Mouse (Mus musculus): ENCODE measurements around the gene Parp14. TPM values are rescaled to one million over a fixed set of nuclear protein-coding genes. Genes with fewer than 3 reads are reported as not detected.
A peak's percentile ranks its signal among the peaks of the same experiment; 100 is the strongest.

Gene Parp14
- total and polyA plus RNA-seq, 3 experiments, result 1.2 to 1.5 TPM; not detected in 1

DNA sequence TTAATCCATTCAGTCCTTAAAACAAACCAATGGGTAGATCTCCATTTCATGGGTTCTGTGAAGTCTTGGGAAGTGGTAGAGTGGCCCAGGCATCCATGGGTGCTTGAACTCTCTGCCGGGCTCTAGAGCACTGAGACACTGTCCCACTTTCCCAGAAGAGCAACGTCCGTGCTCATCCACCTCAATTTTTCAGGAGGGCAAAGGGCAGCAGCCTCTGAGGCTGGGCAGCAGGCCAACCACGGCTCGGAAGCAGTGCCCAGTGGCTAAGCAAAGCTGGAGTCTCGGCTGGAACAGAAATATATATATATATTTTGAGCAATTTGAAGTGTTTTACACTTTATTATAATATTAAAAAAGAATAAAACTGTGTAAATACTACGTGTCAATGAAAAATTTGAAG is 35.5 kb upstream of the Parp14 start:
- Histone ChIP-seq H3K27ac (ENCODE audit: control insufficient read depth, low read depth, low read length) (no peak overlapping the region), H3K27me3 (ENCODE audit: control insufficient read depth in 1 of 2, insufficient read depth in 2 of 2, low read length in 2 of 2) (no peaks in the 10 kb centered on the region), H3K79me2 (ENCODE audit: control insufficient read depth, insufficient read depth, low read length, poor library complexity) (no peaks in the 10 kb centered on the region), H3K9ac (ENCODE audit: control insufficient read depth, low read depth, low read length, poor library complexity, severe bottlenecking) (no peak overlapping the region), H3K4me1 (ENCODE audit: control insufficient read depth in 1 of 2, insufficient read depth in 2 of 2, low read length in 2 of 2) (peaks cover 2 to 15% of the 10 kb centered on the region in 2 experiments; a peak in 2 of 4 replicates), H3K36me3 (ENCODE audit: control insufficient read depth in 1 of 2, insufficient read depth in 2 of 2, low read length in 2 of 2) (peaks cover 0 to 16% of the 10 kb centered on the region in 2 experiments; a peak in 2 of 4 replicates), H3K9me3 (replicated peaks; ENCODE audit: insufficient read depth, low read length) (no peaks in the 10 kb centered on the region), H3K4me3 (ENCODE audit: control insufficient read depth in 1 of 2, insufficient read depth in 1 of 2, low read depth in 2 of 2, low read length in 2 of 2) (no peak overlapping the region)
- no peak for TF ChIP-seq CHD2 (IDR thresholded peaks at IDR 0.05; ENCODE audit: low read length)
- TF ChIP-seq MYB (IDR thresholded peaks at IDR 0.05; ENCODE audit: low read depth, low read length), result no peak
- TF ChIP-seq SIN3A (IDR thresholded peaks at IDR 0.05; ENCODE audit: low read length), result no peak
- TF ChIP-seq ZKSCAN1 (IDR thresholded peaks at IDR 0.05; ENCODE audit: low read depth, low read length), result no peak
- no peak for TF ChIP-seq ZMIZ1 (IDR thresholded peaks at IDR 0.05; ENCODE audit: low read depth, low read length)
- TF ChIP-seq ZNF384 (IDR thresholded peaks at IDR 0.05; ENCODE audit: low read depth, low read length), result no peak
- no peak for TF ChIP-seq EP300 (IDR thresholded peaks at IDR 0.05; ENCODE audit: low read depth in 1 of 2, low read length in 2 of 2)
- no peak for TF ChIP-seq POLR2AphosphoS5 (IDR thresholded peaks at IDR 0.05; ENCODE audit: borderline replicate concordance, low read depth, low read length)
- TF ChIP-seq USF2 (IDR thresholded peaks at IDR 0.05; ENCODE audit: borderline replicate concordance in 1 of 2, insufficient read depth in 1 of 2, low read depth in 1 of 2, low read length in 2 of 2), result no peak
- TF ChIP-seq SMC3 (IDR thresholded peaks at IDR 0.05; ENCODE audit: low read depth, low read length), result no peak
- TF ChIP-seq CTCF (IDR thresholded peaks at IDR 0.05 in 2 of 3, conservative IDR thresholded peaks at IDR 0.05 in 1 of 3; ENCODE audit: control insufficient read depth in 1 of 3, insufficient read depth in 1 of 3, low read depth in 2 of 3, low read length in 3 of 3, poor library complexity in 1 of 3, severe bottlenecking in 1 of 3), result no peak
- TF ChIP-seq RAD21 (IDR thresholded peaks at IDR 0.05; ENCODE audit: low read depth, low read length), result no peak
- no peak for TF ChIP-seq ETS1 (IDR thresholded peaks at IDR 0.05; ENCODE audit: low read depth, low read length)
- TF ChIP-seq MAX (IDR thresholded peaks at IDR 0.05; ENCODE audit: low read length), result no peak
- no peak for TF ChIP-seq POLR2A (IDR thresholded peaks at IDR 0.05; ENCODE audit: control insufficient read depth in 1 of 2, insufficient read depth in 1 of 2, low read depth in 1 of 2, low read length in 2 of 2, poor library complexity in 1 of 2)
- TF ChIP-seq ZC3H11A (IDR thresholded peaks at IDR 0.05; ENCODE audit: low read depth, low read length), result no peak
- no peak for TF ChIP-seq MYC (IDR thresholded peaks at IDR 0.05; ENCODE audit: low read depth, low read length)
- TF ChIP-seq POLR2AphosphoS2 (IDR thresholded peaks at IDR 0.05; ENCODE audit: low read length), result no peak
- no peak for DNase-seq (ENCODE audit: low read depth, low spot score)

DNA sequence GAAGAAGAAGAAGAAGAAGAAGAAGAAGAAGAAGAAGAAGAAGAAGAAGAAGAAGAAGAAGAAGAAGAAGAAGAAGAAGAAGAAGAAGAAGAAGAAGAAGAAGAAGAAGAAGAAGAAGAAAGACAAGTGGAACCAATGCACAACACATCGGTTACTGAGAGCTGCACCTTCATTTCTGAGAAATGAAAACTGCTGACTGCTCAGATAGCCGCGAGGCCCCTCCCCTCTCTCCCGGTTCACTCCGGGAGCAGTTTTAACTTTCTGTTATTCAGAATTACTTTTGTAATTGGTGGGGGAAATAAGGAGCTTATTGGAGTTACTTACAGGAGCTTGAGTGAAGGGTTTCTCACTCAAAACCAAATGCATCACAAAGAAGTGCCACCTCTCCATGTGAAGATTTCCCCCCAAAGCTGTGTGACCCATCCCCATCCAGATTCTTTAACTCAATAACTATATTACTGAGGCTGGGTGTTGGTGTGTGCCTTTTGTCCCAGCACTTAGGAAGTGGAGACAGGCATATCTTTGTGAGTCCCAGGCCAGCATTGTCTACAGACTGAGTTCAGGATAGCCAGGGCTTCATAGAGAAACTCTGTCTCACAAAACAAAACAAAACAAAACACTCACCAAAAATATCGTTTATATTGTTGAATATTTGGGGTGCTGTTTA is 34.6 kb upstream of the Parp14 start:
- DNase-seq (ENCODE audit: low read depth, low spot score), result peak; percentile 35
- TF ChIP-seq MYC (IDR thresholded peaks at IDR 0.05; ENCODE audit: low read depth, low read length) (no peak), CHD1 (IDR thresholded peaks at IDR 0.05; ENCODE audit: low read depth, low read length) (no peak), POLR2A (IDR thresholded peaks at IDR 0.05; ENCODE audit: control insufficient read depth in 1 of 2, insufficient read depth in 1 of 2, low read depth in 1 of 2, low read length in 2 of 2, poor library complexity in 1 of 2) (no peak), USF1 (IDR thresholded peaks at IDR 0.05; ENCODE audit: low read depth, low read length) (no peak), MEF2A (IDR thresholded peaks at IDR 0.05; ENCODE audit: extremely low read depth, insufficient replicate concordance, low read depth, low read length, poor library complexity, severe bottlenecking) (no peak), TCF12 (IDR thresholded peaks at IDR 0.05; ENCODE audit: low read depth, low read length) (no peak), ELF1 (IDR thresholded peaks at IDR 0.05; ENCODE audit: low read depth, low read length) (no peak), MAFK (IDR thresholded peaks at IDR 0.05; ENCODE audit: borderline replicate concordance, low read depth, low read length) (peak; percentile 77; the same call in 1 of the 2 replicates), JUND (IDR thresholded peaks at IDR 0.05; ENCODE audit: low read depth, low read length) (no peak), CTCF (IDR thresholded peaks at IDR 0.05 in 2 of 3, conservative IDR thresholded peaks at IDR 0.05 in 1 of 3; ENCODE audit: control insufficient read depth in 1 of 3, insufficient read depth in 1 of 3, low read depth in 2 of 3, low read length in 3 of 3, poor library complexity in 1 of 3, severe bottlenecking in 1 of 3) (no peak), ETS1 (IDR thresholded peaks at IDR 0.05; ENCODE audit: low read depth, low read length) (0 out of 2 replicates have a peak, but pooled peaks have one; percentile 20), RAD21 (IDR thresholded peaks at IDR 0.05; ENCODE audit: low read depth, low read length) (no peak)
- H3K27ac ChIP-seq (ENCODE audit: control insufficient read depth, low read depth, low read length), result peak overlapping the region; percentile 43; the same call in 1 of the 2 replicates

More for the DNA sequence above, 34.6 kb upstream of the Parp14 start:
- Histone ChIP-seq H3K4me3 (ENCODE audit: control insufficient read depth in 1 of 2, insufficient read depth in 1 of 2, low read depth in 2 of 2, low read length in 2 of 2) (peak overlapping the region; percentile 57 to 69), H3K9ac (ENCODE audit: control insufficient read depth, low read depth, low read length, poor library complexity, severe bottlenecking) (peak overlapping the region; percentile 51), H3K9me3 (replicated peaks; ENCODE audit: insufficient read depth, low read length) (no peaks in the 10 kb centered on the region), H3K79me2 (ENCODE audit: control insufficient read depth, insufficient read depth, low read length, poor library complexity) (no peaks in the 10 kb centered on the region), H3K36me3 (ENCODE audit: control insufficient read depth in 1 of 2, insufficient read depth in 2 of 2, low read length in 2 of 2) (peaks cover 0 to 16% of the 10 kb centered on the region in 2 experiments; a peak in 2 of 4 replicates), H3K27me3 (ENCODE audit: control insufficient read depth in 1 of 2, insufficient read depth in 2 of 2, low read length in 2 of 2) (no peaks in the 10 kb centered on the region), H3K4me1 (ENCODE audit: control insufficient read depth in 1 of 2, insufficient read depth in 2 of 2, low read length in 2 of 2) (peaks cover 2 to 15% of the 10 kb centered on the region in 2 experiments; a peak in 2 of 4 replicates)

All from MEL (cell line).